Mouse (Mus musculus): Measurements from ENCODE around the gene Ppp2r2c. TPM values are rescaled to one million over a fixed set of nuclear protein-coding genes. Genes with fewer than 3 reads are reported as not detected.

The Ppp2r2c gene
- polyA plus RNA-seq, 1 experiment from 2014 or later, result 0.83 TPM

DNA sequence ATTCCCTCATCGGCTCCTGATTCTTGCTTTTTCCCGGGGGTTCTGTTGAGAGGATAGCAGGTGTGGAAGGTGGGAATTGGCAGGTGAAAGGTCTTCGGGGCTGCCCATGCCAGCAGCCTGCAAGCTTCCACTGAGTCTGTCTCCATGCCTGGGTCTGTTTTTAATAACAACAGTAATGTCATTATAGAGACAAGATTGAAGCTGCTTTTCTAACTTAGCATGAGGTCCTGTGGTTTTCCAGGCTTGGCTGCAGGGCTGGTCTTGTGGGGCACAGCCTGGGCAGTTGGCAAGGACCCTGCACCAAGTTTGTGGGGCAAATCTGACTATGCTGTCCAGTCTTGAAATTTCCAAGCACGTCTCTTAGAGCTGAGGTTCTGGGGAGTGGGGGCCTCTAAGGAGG lies 7.6 kb downstream of the Ppp2r2c start:
- H3K36me3 ChIP-seq, result no peaks in the 10 kb centered on the region
- H3K27ac ChIP-seq, result no peak overlapping the region
- no peak for ATAC-seq (ENCODE audit: insufficient number of reproducible peaks, low FRiP score, low TSS enrichment, low read depth)
- no peaks in the 10 kb centered on the region for H3K4me1 ChIP-seq
- H3K4me2 ChIP-seq, result no peak overlapping the region
- no peak overlapping the region for H3K4me3 ChIP-seq
- H3K27me3 ChIP-seq, result peaks cover 50% of the 10 kb centered on the region
- WGBS, result 65% methylated on average over 4 of the region's 4 CpGs
- H3K9ac ChIP-seq, result no peak overlapping the region
- H3K9me3 ChIP-seq, result no peaks in the 10 kb centered on the region

DNA sequence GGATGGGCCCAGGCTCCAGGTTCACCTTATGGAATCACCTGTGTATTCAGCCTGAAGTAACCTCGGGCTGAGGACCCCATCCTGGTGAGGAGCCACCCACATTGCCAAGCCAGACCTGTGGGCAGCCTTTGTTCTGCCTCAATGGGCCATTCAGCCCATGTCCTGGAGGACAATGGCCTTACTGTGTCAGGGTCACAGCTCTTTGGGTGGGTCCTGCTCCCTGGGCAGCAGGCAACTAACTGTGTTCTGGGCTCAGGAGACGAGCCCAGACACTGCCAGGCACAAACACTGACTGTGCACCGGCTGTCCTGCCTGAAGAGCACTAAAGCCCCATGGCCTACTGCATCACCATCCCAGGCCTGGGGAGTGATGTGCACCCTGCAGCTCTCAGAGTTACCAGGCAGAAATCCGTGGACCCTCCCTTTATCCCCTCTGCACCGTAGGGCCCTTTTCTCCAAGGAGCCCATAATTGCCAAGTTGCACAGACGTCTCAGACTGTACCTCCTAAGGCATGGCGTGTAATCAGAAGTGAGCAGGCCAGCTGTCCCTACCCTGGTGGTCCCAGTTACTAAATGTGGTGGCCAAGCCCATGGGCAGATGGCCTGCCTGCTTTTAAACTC lies 8.6 kb downstream of the Ppp2r2c start:
- Histone ChIP-seq H3K9me3 (no peaks in the 10 kb centered on the region), H3K9ac (no peak overlapping the region), H3K27me3 (peaks cover 41% of the 10 kb centered on the region), H3K27ac (no peak overlapping the region), H3K36me3 (no peaks in the 10 kb centered on the region), H3K4me3 (no peak overlapping the region), H3K4me1 (no peaks in the 10 kb centered on the region), H3K4me2 (no peak overlapping the region)
- 65% methylated on average over 7 of the region's 7 CpGs for WGBS
- no peak for ATAC-seq (ENCODE audit: insufficient number of reproducible peaks, low FRiP score, low TSS enrichment, low read depth)

GRCm38 (mm10) chr5:36877641-36878040 lies 9.3 kb downstream of the Ppp2r2c start:
- Histone ChIP-seq H3K27me3 (peaks cover 34% of the 10 kb centered on the region), H3K4me2 (no peak overlapping the region), H3K27ac (no peak overlapping the region), H3K9ac (no peak overlapping the region), H3K36me3 (no peaks in the 10 kb centered on the region), H3K9me3 (no peaks in the 10 kb centered on the region), H3K4me1 (no peaks in the 10 kb centered on the region), H3K4me3 (no peak overlapping the region)
- 71% methylated on average over 2 of the region's 2 CpGs for WGBS
- ATAC-seq (ENCODE audit: insufficient number of reproducible peaks, low FRiP score, low TSS enrichment, low read depth), result no peak

DNA sequence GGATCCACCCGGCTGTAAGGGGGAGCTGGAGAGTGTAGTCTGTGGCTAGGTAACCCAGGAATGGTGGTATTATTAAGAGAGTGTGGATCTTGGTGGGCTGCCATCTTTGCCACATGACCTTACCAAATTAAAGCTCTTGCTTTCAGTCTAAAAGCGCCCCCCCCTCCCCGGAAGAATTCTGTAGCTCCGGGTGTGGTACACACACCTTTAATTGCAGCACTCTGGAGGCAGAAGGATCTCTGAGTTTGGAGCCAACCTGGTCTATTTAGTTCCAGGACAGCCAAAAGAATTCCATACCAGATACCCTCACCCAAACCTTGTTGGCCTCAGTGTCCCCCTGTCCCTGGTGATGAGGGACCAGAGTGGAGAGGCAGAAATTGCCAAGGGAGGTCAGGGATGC lies 10.5 kb downstream of the Ppp2r2c start:
- Histone ChIP-seq H3K4me1 (no peaks in the 10 kb centered on the region), H3K9ac (no peak overlapping the region), H3K9me3 (no peaks in the 10 kb centered on the region), H3K4me3 (no peak overlapping the region), H3K27ac (no peak overlapping the region), H3K4me2 (no peak overlapping the region), H3K36me3 (no peaks in the 10 kb centered on the region), H3K27me3 (peaks cover 22% of the 10 kb centered on the region)
- 77% methylated on average over 4 of the region's 4 CpGs for WGBS
- ATAC-seq (ENCODE audit: insufficient number of reproducible peaks, low FRiP score, low TSS enrichment, low read depth), result no peak

DNA sequence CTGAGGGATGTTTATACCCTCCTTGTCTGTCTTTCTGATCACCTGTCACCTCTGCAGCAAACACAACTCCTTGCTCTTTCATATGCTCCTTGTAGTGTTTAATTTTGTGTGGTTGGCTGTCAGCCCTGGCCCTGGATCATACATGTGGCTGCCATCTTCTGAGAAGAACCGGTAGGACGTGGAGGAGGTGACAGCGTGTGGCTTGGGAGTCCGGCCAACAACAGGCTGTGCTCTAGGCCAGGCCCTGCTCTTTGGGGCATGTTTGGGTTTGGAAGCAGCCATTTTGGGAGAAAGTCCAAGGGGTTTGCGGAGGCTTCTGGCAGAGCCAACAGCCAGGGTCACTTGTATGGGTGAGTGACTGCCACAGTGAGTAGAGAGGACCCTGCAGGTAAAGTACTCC lies 12.3 kb downstream of the Ppp2r2c start:
- Histone ChIP-seq H3K4me1 (no peaks in the 10 kb centered on the region), H3K27me3 (peaks cover 7% of the 10 kb centered on the region; the same call in 1 of the 2 replicates), H3K4me2 (no peak overlapping the region), H3K9ac (no peak overlapping the region), H3K4me3 (no peak overlapping the region), H3K27ac (no peak overlapping the region), H3K36me3 (no peaks in the 10 kb centered on the region), H3K9me3 (no peaks in the 10 kb centered on the region)
- WGBS, result 82% methylated on average over 5 of the region's 5 CpGs
- ATAC-seq (ENCODE audit: insufficient number of reproducible peaks, low FRiP score, low TSS enrichment, low read depth), result no peak

DNA sequence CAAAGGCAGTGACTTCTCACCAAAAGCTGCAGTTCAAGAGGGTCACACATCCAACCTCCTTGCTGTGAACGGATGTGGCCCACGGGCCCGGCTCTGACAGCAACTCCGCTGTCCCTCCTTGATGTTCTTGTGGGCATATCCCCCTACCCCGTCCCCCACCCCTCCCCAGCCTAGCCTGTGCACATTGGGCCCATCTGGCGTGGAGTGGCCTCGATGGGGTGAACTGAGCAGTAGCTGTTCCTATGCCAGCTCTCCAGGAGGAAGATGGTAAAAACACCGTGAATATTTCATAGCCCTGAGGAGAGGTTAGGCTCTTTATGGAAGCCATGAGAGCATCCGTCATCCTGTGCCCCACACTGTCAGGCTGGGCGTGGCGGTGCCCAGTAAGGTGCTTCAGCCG lies 15.2 kb downstream of the Ppp2r2c start:
- H3K27ac ChIP-seq, result no peak overlapping the region
- H3K4me2 ChIP-seq, result no peak overlapping the region
- no peak overlapping the region for H3K4me3 ChIP-seq
- no peaks in the 10 kb centered on the region for H3K27me3 ChIP-seq
- no peaks in the 10 kb centered on the region for H3K4me1 ChIP-seq
- no peak for ATAC-seq (ENCODE audit: insufficient number of reproducible peaks, low FRiP score, low TSS enrichment, low read depth)
- H3K36me3 ChIP-seq, result no peaks in the 10 kb centered on the region
- no peak overlapping the region for H3K9ac ChIP-seq
- 52% methylated on average over 12 of the region's 12 CpGs for WGBS
- H3K9me3 ChIP-seq, result no peaks in the 10 kb centered on the region

GRCm38 (mm10) chr5:36885067-36885466 lies 16.8 kb downstream of the Ppp2r2c start:
- no peak overlapping the region for H3K4me3 ChIP-seq
- H3K9me3 ChIP-seq, result no peaks in the 10 kb centered on the region
- H3K27ac ChIP-seq, result no peak overlapping the region
- no peak overlapping the region for H3K4me2 ChIP-seq
- WGBS, result 41% methylated on average over 1 of the region's 1 CpGs
- no peak overlapping the region for H3K9ac ChIP-seq
- no peak for ATAC-seq (ENCODE audit: insufficient number of reproducible peaks, low FRiP score, low TSS enrichment, low read depth)
- H3K36me3 ChIP-seq, result no peaks in the 10 kb centered on the region
- H3K27me3 ChIP-seq, result no peaks in the 10 kb centered on the region
- H3K4me1 ChIP-seq, result no peaks in the 10 kb centered on the region

DNA sequence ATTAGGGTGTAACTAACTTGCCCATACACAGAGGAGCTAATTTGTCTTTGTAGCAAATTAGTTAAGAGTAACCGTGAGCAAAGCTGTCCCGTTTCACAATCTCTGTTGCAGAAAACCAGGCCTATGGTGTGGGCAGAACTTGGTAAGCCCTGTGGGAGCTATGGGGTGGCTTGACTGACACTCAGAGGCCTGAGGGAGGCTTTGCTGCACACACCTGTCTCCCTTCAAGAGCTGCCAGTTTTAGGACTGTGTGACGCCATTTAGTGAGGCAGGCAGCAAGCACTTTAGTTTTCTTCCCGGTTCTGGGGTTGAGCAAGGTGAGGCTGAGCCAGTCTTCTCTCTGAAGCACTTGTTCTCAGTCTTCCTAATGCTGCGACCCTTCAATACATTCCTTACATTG lies 17.3 kb downstream of the Ppp2r2c start:
- Histone ChIP-seq H3K4me3 (no peak overlapping the region), H3K36me3 (no peaks in the 10 kb centered on the region), H3K4me1 (no peaks in the 10 kb centered on the region), H3K27me3 (no peaks in the 10 kb centered on the region), H3K4me2 (no peak overlapping the region), H3K9ac (no peak overlapping the region), H3K27ac (no peak overlapping the region), H3K9me3 (no peaks in the 10 kb centered on the region)
- ATAC-seq (ENCODE audit: insufficient number of reproducible peaks, low FRiP score, low TSS enrichment, low read depth), result no peak
- WGBS, result 66% methylated on average over 5 of the region's 5 CpGs

GRCm38 (mm10) chr5:36886298-36886697 lies 18.0 kb downstream of the Ppp2r2c start:
- no peaks in the 10 kb centered on the region for H3K4me1 ChIP-seq
- 61% methylated on average over 2 of the region's 2 CpGs for WGBS
- H3K9ac ChIP-seq, result no peak overlapping the region
- no peaks in the 10 kb centered on the region for H3K36me3 ChIP-seq
- no peak overlapping the region for H3K27ac ChIP-seq
- H3K27me3 ChIP-seq, result no peaks in the 10 kb centered on the region
- no peak overlapping the region for H3K4me2 ChIP-seq
- no peak for ATAC-seq (ENCODE audit: insufficient number of reproducible peaks, low FRiP score, low TSS enrichment, low read depth)
- H3K9me3 ChIP-seq, result no peaks in the 10 kb centered on the region
- H3K4me3 ChIP-seq, result no peak overlapping the region

- Histone ChIP-seq H3K4me2 (no peak overlapping the region), H3K27me3 (no peaks in the 10 kb centered on the region), H3K9me3 (no peaks in the 10 kb centered on the region), H3K4me3 (no peak overlapping the region), H3K4me1 (no peaks in the 10 kb centered on the region), H3K9ac (no peak overlapping the region), H3K27ac (no peak overlapping the region), H3K36me3 (no peaks in the 10 kb centered on the region)
- ATAC-seq (ENCODE audit: insufficient number of reproducible peaks, low FRiP score, low TSS enrichment, low read depth), result no peak
- WGBS, result 66% methylated on average over 7 of the region's 7 CpGs
These were observed 18.6 kb downstream of the Ppp2r2c start for GRCm38 (mm10) chr5:36886852-36887283.

DNA sequence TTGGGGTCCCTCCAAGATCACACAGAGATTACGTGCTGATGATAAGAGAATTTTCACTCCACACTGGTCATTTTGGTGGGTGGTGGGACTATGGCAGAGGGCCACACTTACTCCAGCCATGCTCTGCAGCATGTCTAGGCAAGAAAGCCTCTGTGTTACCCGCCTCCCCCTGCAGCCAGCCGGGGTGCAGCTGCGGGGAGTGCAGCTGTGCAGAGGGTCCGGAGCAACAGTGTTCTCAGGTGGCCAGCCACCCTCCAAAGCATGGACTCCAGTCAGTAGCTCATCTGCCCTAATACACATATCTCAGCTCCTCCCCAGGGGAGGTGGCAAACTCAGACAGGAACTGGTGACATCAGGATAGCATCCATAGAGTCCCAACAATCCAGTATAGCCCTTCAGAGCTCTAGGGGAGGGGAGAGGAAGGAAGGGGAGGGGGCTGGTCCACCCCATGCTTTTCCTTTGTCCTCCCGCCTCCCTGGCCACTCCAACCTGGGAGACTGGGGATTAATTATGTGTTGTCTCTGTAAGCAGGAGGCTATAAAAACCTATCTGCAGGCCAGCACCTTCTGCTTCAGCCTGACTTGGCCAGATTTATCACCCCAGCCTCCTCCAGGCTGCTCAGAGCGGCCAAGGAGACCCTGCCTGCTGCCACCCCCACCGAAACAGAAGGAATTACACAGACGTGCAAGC lies 19.1 kb downstream of the Ppp2r2c start:
- Histone ChIP-seq H3K9ac (no peak overlapping the region), H3K27ac (no peak overlapping the region), H3K4me1 (no peaks in the 10 kb centered on the region), H3K36me3 (no peaks in the 10 kb centered on the region), H3K9me3 (no peaks in the 10 kb centered on the region), H3K4me3 (no peak overlapping the region), H3K4me2 (no peak overlapping the region), H3K27me3 (peaks cover 5% of the 10 kb centered on the region; the same call in 1 of the 2 replicates)
- 20% methylated on average over 9 of the region's 9 CpGs for WGBS
- ATAC-seq (ENCODE audit: insufficient number of reproducible peaks, low FRiP score, low TSS enrichment, low read depth), result no peak

GRCm38 (mm10) chr5:36888501-36888900 lies 20.2 kb downstream of the Ppp2r2c start:
- Histone ChIP-seq H3K4me3 (no peak overlapping the region), H3K4me1 (no peaks in the 10 kb centered on the region), H3K27me3 (peaks cover 5% of the 10 kb centered on the region; the same call in 1 of the 2 replicates), H3K4me2 (no peak overlapping the region), H3K36me3 (no peaks in the 10 kb centered on the region), H3K27ac (no peak overlapping the region), H3K9ac (no peak overlapping the region), H3K9me3 (no peaks in the 10 kb centered on the region)
- WGBS, result 93% methylated on average over 8 of the region's 8 CpGs
- no peak for ATAC-seq (ENCODE audit: insufficient number of reproducible peaks, low FRiP score, low TSS enrichment, low read depth)
